Mouse (Mus musculus): ENCODE measurements around the gene Tmem179b. TPM values are rescaled to one million over a fixed set of nuclear protein-coding genes. Genes with fewer than 3 reads are reported as not detected.
"Not testable (repeated sequence)": the region's sequence is repeated elsewhere in the genome, so short reads cannot be mapped to it uniquely, and the experiment has no call there.

Tmem179b gene
- polyA plus RNA-seq, 1 experiment: 87.9 TPM

DNA sequence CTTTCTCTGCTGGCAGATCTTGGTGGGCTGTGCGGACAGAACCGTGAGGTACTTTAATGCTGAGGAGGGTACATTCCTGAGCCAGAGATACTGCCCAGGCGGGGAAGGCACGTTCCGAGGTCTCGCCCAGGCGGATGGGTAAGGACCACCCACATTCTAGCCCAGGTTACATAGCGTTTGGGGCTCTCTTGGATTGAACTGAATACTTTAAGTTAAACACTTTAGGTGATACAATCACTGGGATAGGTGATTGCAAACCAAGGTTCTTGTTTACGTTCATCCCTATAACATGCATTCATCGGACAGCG is 38.2 kb downstream of the Tmem179b start:
- DNase-seq (ENCODE audit: low read depth in 1 of 2, low spot score in 2 of 2): no peak
- Histone ChIP-seq H3K36me3 (ENCODE audit: control insufficient read depth, insufficient read depth, low read length) (peaks cover 15% of the 10 kb centered on the region), H3K4me3 (ENCODE audit: extremely low read depth, insufficient read depth, insufficient read length) (peak overlapping the region; percentile 93), H3K27ac (ENCODE audit: insufficient read depth, low read length) (peak overlapping the region; percentile 54; the same call in 1 of the 2 replicates), H3K27me3 (ENCODE audit: control insufficient read depth, insufficient read depth, low read length) (peaks cover 1% of the 10 kb centered on the region; the same call in 1 of the 2 replicates), H3K4me1 (ENCODE audit: control insufficient read depth, insufficient read depth, insufficient read length) (no peaks in the 10 kb centered on the region; the same call in none of the 2 replicates)
- WGBS: 2% methylated on average over 11 of the region's 11 CpGs
- no peak for TF ChIP-seq POLR2A (IDR thresholded peaks at IDR 0.05; ENCODE audit: low read depth, low read length)
- no peak for TF ChIP-seq CTCF (IDR thresholded peaks at IDR 0.05; ENCODE audit: extremely low read depth, insufficient read depth, insufficient read length, insufficient replicate concordance)

DNA sequence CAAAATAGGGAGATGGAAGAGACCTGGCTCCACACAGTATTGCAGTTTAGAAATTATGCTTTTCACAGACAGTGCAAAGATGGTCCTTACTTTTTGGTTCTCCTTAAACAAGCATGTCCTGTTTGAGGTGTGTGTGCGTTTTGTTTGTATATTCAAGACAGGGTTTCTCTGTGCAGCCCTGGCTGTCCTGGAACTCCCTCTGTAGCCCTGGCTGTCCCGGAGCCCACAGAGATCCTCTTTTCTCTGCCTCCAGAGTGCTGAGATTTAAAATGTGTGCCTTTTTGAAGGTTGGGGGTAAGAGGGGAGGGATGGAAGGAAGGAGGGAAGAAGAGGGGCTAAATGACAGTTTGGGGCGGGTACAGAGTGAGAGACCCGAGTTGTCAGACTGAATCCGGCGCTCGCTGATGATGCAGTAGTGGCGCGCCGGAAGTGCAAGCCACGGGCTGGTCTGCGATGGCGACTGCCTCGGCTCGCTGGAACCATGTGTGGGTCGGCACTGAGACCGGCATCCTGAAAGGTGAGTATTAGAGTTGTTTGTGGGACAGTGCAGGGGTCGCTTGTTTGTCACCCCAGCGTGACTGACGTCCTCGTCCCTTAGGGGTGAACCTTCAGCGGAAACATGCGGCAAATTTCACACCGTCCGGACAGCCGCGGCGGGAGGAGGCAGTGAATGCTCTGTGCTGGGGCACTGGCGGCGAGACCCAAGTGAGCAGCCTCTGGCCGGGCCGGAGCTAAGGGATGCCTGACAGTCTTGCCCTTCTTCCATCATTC is 38.7 kb downstream of the Tmem179b start, which contains the start of gene Wdr74:
Gene Wdr74 (plus strand): TSS at position 439 of the 771 bp plus-strand sequence.
- Histone ChIP-seq H3K27ac (ENCODE audit: insufficient read depth, low read length) (peak within 1 kb of the TSS; percentile 54), H3K4me1 (ENCODE audit: control insufficient read depth, insufficient read depth, insufficient read length) (no peaks in the 10 kb centered on the region; the same call in 1 of the 2 replicates), H3K36me3 (ENCODE audit: control insufficient read depth, insufficient read depth, low read length) (peaks cover 15% of the 10 kb centered on the region), H3K4me3 (ENCODE audit: extremely low read depth, insufficient read depth, insufficient read length) (peak within 1 kb of the TSS; percentile 93), H3K27me3 (ENCODE audit: control insufficient read depth, insufficient read depth, low read length) (peaks cover 1% of the 10 kb centered on the region; the same call in 1 of the 2 replicates)
- peak; percentile 76 for TF ChIP-seq POLR2A (IDR thresholded peaks at IDR 0.05; ENCODE audit: low read depth, low read length)
- no peak for TF ChIP-seq CTCF (IDR thresholded peaks at IDR 0.05; ENCODE audit: extremely low read depth, insufficient read depth, insufficient read length, insufficient replicate concordance)
- DNase-seq (ENCODE audit: low read depth in 1 of 2, low spot score in 2 of 2): peak; percentile 76 to 90
- WGBS: under 1% methylated on average over 32 of the region's 32 CpGs

DNA sequence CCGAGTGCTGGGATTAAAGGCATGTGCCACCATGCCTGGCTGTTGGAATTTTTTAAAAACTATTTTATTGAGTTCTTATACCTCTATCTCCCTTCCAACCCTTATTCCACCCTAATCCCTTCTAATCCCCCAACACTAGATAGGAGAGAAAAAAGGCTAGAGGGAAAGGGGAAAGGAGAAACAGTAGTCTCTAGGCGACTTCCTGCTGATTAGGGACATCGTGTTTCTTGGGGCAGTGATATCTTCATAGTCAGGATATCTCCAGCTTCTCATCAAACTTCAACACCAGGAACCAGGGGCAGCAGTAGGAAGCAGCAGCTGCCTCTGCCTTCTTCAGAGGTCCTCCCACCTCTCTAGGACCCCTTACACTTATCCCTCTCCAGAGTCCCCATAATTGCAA is 39.9 kb downstream of the Tmem179b start:
- WGBS: 65% methylated on average over 3 of the region's 3 CpGs
- H3K4me1 ChIP-seq (ENCODE audit: control insufficient read depth, insufficient read depth, insufficient read length): no peaks in the 10 kb centered on the region; the same call in 1 of the 2 replicates
- no peak for DNase-seq (ENCODE audit: low read depth in 1 of 2, low spot score in 2 of 2)
- H3K4me3 ChIP-seq (ENCODE audit: extremely low read depth, insufficient read depth, insufficient read length): no peak overlapping the region
- no peak for TF ChIP-seq CTCF (IDR thresholded peaks at IDR 0.05; ENCODE audit: extremely low read depth, insufficient read depth, insufficient read length, insufficient replicate concordance)
- no peak for TF ChIP-seq POLR2A (IDR thresholded peaks at IDR 0.05; ENCODE audit: low read depth, low read length)
- peaks cover 8% of the 10 kb centered on the region for H3K36me3 ChIP-seq (ENCODE audit: control insufficient read depth, insufficient read depth, low read length)
- no peak overlapping the region for H3K27ac ChIP-seq (ENCODE audit: insufficient read depth, low read length)
- peaks cover 1% of the 10 kb centered on the region; the same call in 1 of the 2 replicates for H3K27me3 ChIP-seq (ENCODE audit: control insufficient read depth, insufficient read depth, low read length)

DNA sequence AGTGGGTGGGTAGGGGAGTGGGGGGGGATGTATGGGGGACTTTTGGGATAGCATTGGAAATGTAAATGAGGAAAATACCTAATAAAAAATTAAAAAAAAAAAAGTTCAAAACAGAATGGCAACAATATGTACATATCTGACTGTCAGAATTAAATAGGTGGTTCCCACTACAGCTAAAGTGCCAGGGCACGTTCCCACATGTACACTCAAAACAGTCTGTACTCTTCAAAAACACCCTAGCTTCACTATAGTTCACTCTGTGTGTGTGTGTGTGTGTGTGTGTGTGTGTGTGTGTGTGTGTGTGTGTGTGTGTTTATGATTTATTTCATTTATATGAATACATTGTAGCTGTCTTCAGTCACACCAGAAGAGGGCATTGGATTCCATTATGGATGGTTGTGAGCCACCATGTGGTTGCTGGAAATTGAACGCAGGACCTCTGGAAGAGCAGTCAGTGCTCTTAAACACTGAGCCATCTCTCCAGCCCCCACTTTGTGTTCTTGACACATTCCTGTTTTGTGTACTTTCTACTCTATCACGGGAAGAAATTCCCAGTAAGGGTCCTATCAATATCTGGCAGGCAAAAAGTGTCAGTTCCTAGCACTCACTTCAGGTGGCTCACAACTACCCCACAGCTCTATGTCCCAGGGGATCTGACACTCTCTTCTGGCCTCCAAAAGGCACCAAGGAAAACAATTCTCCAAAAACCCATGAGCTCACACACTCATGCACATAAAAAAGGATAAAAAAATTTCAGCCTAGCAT is 45.8 kb downstream of the Tmem179b start:
- not testable (repeated sequence) for DNase-seq (ENCODE audit: low read depth in 1 of 2, low spot score in 2 of 2); H3K27me3 ChIP-seq (ENCODE audit: control insufficient read depth, insufficient read depth, low read length); H3K4me3 ChIP-seq (ENCODE audit: extremely low read depth, insufficient read depth, insufficient read length); H3K4me1 ChIP-seq (ENCODE audit: control insufficient read depth, insufficient read depth, insufficient read length); H3K27ac ChIP-seq (ENCODE audit: insufficient read depth, low read length)
- 69% methylated on average over 3 of the region's 3 CpGs for WGBS
- H3K36me3 ChIP-seq (ENCODE audit: control insufficient read depth, insufficient read depth, low read length): peaks cover 19% of the 10 kb centered on the region

DNA sequence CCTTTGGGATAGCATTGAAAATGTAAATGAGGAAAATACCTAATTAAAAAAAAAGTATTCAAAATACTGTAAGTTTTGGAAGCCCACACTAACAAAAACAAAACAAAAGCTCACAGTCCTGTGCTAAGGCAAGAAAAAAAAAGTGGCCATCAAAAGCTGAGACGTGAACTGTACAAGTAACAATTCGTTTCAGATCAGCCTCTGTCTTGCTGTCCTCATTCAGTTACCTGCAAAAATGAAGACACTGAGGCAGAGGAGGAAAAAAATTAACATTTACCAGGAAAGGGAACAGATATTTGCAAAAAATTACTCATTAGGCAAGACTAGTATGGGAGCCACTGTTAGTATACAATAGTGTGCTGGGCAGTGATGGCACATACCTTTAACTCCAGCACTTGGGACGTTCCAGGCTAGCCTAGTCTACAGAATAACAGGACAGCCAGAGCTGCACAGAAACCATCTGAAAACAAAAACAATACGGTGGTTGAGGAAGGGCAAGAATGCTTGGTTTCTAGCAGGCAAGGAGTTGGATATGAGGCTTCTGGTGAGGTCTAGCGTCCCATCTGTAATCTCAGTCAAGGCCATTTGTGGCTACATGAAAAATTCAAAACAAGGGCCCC is 46.7 kb downstream of the Tmem179b start:
- Histone ChIP-seq H3K27me3 (ENCODE audit: control insufficient read depth, insufficient read depth, low read length) (no peaks in the 10 kb centered on the region), H3K4me3 (ENCODE audit: extremely low read depth, insufficient read depth, insufficient read length) (no peak overlapping the region), H3K36me3 (ENCODE audit: control insufficient read depth, insufficient read depth, low read length) (peaks cover 19% of the 10 kb centered on the region), H3K27ac (ENCODE audit: insufficient read depth, low read length) (no peak overlapping the region), H3K4me1 (ENCODE audit: control insufficient read depth, insufficient read depth, insufficient read length) (no peaks in the 10 kb centered on the region)
- DNase-seq (ENCODE audit: low read depth in 1 of 2, low spot score in 2 of 2): no peak
- TF ChIP-seq POLR2A (IDR thresholded peaks at IDR 0.05; ENCODE audit: low read depth, low read length) (no peak), CTCF (IDR thresholded peaks at IDR 0.05; ENCODE audit: extremely low read depth, insufficient read depth, insufficient read length, insufficient replicate concordance) (no peak)
- 56% methylated on average over 5 of the region's 5 CpGs for WGBS

DNA sequence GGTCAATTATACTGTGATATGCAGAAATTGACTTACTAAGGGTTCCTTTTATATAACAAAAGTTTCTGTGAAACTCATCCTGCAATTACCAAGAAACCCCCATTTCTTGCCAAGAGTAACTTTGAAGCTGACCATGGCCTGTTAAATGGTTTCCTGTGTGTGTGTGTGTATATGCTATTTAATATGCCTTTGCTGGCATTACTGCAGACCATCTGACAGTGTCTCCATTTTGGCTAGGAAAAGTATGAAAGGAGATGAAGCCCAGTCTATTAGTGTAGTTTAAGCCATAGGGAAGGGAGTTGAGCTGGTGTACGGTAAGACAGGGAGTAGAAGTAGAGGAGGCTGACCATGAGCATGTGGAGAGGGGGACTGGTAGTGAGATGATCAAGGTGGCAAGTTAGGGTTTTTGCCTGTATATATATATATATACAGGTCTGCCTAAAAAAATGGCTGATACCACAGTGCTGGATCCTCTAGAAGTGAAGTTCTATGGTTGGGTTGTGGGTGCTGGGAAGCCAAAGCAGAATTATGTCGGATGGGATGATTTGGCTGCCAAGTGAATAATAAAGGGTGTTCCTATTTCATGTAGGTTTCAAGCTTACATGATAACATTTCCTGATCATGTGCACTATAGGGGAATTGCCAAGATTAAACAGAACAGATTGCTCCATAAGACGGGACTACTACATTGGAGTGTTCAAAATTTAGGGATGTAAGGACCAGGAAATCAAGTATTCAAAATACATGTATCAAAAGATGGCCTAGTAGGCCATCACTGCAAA is 47.5 kb downstream of the Tmem179b start:
- TF ChIP-seq CTCF (IDR thresholded peaks at IDR 0.05; ENCODE audit: extremely low read depth, insufficient read depth, insufficient read length, insufficient replicate concordance): no peak
- no peak for TF ChIP-seq POLR2A (IDR thresholded peaks at IDR 0.05; ENCODE audit: low read depth, low read length)
- WGBS: 71% methylated on average over 3 of the region's 3 CpGs
- Histone ChIP-seq H3K36me3 (ENCODE audit: control insufficient read depth, insufficient read depth, low read length) (peaks cover 19% of the 10 kb centered on the region), H3K27me3 (ENCODE audit: control insufficient read depth, insufficient read depth, low read length) (no peaks in the 10 kb centered on the region), H3K4me1 (ENCODE audit: control insufficient read depth, insufficient read depth, insufficient read length) (no peaks in the 10 kb centered on the region), H3K27ac (ENCODE audit: insufficient read depth, low read length) (no peak overlapping the region), H3K4me3 (ENCODE audit: extremely low read depth, insufficient read depth, insufficient read length) (no peak overlapping the region)
- DNase-seq (ENCODE audit: low read depth in 1 of 2, low spot score in 2 of 2): no peak
